Mouse (Mus musculus): ENCODE results near the gene Trpc5os.

DNA sequence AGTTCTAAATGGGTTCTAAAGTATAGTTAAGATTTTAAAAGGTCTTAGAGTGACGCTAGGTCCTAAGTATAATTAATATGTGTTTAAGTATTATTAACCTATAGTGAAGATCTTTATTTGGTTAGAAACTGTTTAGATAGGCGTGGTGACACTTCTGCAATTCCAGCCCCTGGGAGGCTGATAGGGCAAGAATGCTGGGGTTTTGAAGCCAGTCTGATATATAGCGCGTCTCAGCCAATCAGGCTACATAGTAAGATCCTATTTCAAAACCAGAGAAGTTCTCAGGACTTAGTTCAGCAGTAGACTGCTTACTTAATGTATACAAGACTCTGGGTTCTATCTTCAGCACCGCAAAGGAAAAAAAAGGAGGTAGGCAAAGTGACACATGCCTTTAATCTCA lies at the start of gene Trpc5os:
- TF ChIP-seq POLR2A (IDR thresholded peaks at IDR 0.05; ENCODE audit: insufficient read depth, low read depth, low read length) (no peak), EP300 (IDR thresholded peaks at IDR 0.05; ENCODE audit: insufficient read depth, low read depth, low read length) (no peak)

All from heart, adult 2 months (tissue).